Mouse (Mus musculus): ENCODE measurements around the gene Plekhn1.

Plekhn1 gene

DNA sequence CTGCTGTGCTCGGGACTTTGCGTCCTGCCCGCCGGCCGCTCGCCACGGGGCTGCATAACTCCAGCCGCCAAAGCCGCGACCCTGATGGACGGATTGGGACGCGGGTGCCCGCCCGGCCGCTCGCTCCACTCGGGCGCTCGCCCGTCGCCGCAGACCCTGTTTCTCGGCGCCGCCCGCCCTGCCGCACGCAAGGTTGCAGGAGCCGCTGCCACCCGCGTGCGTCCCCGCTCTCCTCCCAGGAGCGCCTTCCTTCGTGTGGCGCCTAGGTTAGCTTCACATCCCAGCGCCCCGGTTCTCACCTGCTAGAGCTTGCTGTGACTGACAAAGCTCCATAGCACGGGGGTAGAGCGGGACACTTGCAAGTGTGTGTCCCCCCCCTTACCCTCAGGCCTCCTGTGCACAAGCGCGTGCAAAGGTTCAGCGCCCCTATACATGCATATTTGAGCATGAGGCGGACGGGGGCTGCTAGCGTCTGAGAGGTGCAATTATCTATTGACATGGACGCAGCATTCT lies at the start of gene Plekhn1:
Gene Plekhn1 (minus strand): TSS at position 157 of the 513 bp plus-strand sequence.
- DNase-seq (ENCODE audit: low spot score in 2 of 2), result peak; percentile 51 to 72

DNA sequence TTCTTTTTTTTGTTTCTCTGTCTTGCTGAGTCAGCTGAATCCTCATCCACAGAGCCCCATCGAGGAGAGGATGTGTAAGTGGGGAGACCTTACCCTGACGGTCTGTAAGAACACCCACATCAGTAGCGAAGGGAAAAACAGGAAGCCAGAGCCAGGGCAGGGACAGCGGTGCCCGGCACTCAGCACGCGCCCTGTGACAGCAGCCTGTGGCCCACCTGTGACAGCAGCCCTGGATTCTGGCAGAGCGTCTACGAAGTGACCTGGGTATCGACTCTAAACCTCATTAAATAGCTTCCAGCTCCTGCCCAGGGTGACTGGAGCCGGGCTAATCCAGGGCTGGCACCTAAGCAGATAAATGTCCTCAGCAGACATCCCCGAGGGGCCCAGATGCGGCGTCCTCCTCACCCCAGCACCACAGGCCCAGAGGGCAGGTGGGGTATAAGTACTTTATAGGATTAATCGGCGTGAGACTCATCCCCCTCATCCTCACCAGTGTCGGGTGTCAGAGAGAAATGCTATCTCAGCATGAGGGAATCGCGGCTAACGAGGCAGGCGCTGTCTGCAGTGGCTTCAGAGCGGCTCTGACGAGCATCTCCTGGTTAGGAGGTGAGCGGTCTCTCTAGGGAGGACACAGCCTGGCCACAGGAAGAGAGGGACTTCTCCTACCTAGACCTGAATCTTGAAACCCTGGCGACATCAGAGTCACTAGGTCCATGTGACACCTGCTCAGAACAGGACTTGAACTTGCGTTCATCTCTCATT lies 20.6 kb upstream of the Plekhn1 start, which contains the start of gene Samd11:
Gene Samd11 (minus strand): TSS at position 580 of the 762 bp plus-strand sequence.
- DNase-seq (ENCODE audit: low spot score in 2 of 2), result no peak

DNA sequence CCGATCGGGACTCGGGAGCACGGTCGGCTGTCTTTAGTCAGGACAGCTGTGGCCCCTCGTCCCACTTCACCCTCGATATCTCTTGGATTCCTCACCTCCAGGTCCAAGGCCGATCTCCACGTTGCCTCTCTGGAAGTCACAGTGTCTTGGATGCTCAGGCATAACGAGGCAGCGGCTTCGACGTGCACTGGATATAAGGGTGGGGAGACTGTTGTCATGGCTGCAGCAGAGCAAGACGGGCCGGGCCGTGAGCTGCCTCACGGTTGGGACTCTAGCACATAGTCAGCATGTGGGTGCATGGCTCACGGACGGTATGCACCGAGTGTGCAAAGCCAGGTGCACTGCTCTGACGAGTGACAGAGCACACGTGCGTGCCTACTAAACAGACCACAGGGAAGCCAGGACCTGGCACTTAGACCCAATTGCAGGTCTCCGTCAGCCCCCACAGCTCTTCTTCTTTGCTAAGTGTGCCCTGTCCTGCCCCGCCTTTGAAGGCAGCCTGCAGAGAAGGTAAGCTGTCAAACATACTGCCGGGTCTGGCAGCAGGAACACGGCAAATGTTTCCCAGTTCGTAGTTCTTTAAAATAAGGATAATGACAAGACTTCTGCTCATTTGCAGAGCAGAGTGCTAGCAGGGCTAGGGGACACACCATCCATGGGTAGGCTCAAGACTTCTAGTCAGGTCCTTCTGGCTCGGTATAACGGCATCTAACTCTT lies 19.9 kb upstream of the Plekhn1 start:
- no peak for DNase-seq (ENCODE audit: low spot score in 2 of 2)

DNA sequence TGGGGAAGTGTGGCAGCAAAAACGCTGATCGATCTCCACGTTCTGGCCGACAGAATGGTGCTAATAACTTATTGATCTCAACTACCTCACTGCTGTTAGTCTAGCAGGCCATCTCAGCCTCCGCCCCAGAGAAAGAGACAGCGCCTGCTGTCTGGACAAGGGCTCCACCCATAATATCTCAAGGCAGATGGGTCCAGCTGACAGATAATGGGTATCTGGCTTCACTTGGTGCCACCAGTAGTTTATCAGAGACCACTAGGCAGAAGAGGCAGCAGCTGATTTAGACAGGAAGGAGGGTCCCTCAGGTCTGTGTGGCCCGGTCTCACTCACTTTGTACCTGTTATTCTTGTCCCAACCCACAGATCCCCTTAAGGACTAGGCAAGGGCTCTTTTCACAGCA lies 18.4 kb upstream of the Plekhn1 start:
- DNase-seq (ENCODE audit: low spot score in 2 of 2), result no peak

DNA sequence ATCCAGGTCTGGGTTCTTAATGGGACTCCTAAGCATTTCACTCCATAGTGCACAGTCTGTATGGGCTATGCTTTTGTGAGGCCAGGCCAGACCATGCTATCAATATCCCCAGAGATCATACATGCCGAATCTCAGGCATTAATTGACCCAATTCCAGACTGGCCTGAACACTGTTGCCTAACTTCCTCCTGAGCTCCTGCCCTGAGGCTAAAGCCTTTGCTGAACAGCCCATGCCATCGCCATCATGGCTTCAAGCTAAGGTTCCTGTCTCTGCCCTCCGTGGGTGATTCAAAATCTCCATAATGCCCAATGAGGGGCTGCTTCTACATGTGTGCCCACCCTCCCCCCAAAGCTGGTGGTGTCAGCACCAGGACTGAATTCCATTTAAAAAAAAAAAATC lies 18.0 kb upstream of the Plekhn1 start:
- no peak for DNase-seq (ENCODE audit: low spot score in 2 of 2)

DNA sequence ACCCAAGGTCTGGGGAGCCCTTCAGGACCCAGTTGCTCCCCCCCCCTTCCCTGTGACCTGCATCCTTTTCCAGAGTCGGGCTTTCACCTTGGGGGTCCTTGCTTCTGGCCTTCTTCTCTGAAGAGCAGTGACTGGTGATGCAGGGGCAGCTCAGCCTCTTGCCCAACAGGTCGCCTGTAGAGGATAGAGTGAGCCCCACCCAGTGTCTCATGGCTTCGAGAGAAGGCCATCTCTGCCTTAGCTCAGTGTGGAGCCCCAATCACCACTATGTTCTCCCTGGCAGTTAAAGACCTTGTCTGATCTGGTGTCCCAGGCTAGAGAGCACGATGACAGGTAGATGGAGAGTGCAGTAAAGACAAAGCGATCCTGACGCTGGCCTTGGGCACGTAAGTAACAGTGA lies 17.5 kb upstream of the Plekhn1 start:
- DNase-seq (ENCODE audit: low spot score in 2 of 2), result no peak

DNA sequence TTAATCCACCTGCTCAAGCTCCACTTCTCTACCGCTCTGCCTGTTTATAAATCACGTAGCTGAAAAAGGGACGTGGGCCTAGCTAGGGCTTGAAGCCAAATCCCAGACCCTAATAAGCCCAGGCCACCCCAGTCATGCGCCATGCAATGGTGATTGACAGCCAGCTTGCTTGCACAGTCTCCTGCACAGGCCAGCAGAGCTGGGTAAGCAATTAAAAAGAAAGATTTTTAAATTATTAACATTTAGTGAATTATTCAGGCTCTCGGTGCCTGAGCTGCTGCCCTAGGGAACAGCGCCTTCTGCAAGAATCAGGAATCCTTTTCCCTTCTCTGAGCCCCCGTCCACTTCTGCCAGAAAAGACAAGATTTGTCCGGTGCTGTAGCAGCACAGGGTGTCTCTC lies 16.4 kb upstream of the Plekhn1 start:
- no peak for DNase-seq (ENCODE audit: low spot score in 2 of 2)

DNA sequence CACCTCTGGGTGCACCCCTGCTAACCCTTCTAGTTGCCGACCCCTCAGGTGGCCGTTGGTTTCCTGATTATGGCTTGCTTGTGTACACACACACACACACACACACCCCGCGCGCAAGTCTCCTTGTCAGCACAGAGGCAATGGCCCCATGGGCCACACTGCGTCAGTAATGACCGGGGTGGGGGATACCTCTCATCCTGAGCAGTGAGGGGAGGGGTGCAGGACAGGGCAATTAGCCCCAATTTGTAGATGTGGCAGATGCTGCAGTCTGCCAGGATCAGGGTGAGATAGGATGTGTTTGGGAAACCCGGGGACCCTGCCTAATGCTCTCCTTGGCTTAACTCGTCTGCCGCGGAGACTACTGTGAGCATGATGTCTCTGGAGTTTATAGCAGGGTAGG lies 14.9 kb upstream of the Plekhn1 start:
- DNase-seq (ENCODE audit: low spot score in 2 of 2), result no peak

DNA sequence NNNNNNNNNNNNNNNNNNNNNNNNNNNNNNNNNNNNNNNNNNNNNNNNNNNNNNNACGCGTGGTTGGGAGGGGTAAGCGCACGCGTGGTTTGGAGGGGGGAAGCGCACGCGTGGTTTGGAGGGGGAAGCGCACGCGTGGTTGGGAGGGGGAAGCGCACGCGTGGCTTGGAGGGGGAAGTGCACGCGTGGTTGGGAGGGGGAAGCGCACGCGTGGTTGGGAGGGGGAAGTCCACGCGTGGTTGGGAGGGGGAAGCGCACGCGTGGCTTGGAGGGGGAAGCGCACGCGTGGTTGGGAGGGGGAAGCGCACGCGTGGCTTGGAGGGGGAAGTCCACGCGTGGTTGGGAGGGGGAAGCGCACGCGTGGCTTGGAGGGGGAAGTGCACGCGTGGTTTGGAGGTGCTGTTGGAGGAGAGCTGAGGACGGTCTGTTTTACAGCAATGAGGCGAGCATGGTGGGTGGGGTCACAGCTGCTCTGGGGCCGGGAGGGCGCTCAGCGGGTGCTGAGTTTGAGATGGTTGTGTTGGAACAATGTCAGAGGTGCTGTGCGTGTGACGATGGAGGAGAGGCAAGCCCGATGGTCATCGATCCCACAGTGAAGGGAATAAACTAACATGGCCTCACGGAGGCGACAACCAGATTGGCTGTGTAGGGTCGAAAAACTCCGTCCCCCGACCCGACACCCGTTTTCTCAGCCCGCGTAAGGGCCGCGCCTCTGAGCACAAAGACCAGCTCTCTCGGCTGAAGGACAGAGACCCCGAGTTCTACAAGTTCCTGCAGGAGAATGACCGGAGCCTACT lies 2.2 kb upstream of the Plekhn1 start:
- no peak for DNase-seq (ENCODE audit: low spot score in 2 of 2)

DNA sequence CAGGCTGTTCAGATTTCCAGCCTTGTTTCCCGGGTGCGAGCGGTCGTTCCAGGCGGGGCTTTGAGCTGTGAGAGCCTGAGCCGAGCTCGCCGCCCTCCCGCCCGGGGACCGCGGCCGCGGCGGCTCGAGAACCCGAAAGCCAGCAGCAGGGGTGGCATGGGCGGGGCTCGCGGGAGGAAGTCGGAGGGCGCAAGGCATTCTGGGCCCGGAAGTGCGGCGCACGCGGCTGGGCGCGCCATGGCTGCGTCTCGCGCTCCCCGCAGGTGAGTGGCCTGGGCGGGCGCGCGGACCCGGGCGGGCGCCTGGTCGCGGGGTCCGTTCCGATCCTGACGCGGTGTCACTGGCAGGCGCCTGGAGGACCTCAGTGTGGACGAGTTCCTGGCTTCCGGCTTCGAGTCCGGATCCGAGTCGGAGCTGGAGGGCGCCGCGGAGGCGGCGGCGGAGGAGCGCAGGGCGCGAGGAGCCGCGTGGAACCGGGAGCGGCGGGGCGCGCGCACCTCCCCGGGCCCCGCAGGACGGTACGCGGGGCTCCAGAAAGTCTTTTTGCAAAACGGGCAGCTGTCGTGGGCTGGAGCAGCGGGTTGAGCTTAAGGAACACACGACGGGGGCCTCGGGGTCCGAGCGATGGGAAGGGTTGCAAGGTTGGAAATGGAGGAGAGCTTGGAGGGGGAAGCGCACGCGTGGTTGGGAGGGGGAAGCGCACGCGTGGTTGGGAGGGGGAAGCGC lies 1.3 kb upstream of the Plekhn1 start, which contains the start of gene Noc2l:
Gene Noc2l (plus strand): TSS at position 203 of the 726 bp plus-strand sequence.
- DNase-seq (ENCODE audit: low spot score in 2 of 2), result peak; percentile 80 to 88

DNA sequence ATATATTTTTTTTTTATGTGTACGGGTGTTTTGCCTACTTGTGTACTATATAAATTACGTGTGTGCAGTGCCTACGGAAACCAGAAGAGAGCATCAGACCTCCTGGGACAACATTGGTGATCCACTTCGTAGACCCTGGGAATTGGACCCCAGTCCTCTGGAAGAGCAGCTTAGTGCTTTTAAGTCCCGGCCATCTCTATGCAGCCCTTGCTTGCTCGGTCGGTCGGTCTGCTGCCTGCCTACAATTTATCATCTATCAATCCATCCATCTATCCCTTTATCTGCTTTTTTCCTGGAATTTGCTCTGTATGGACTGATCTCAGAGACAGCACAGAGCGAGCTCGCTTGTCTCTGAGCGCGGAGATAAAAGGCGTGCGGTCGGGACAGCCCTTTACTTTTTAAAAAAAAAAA lies 708 bp upstream of the Plekhn1 start:
- DNase-seq (ENCODE audit: low spot score in 2 of 2), result no peak

DNA sequence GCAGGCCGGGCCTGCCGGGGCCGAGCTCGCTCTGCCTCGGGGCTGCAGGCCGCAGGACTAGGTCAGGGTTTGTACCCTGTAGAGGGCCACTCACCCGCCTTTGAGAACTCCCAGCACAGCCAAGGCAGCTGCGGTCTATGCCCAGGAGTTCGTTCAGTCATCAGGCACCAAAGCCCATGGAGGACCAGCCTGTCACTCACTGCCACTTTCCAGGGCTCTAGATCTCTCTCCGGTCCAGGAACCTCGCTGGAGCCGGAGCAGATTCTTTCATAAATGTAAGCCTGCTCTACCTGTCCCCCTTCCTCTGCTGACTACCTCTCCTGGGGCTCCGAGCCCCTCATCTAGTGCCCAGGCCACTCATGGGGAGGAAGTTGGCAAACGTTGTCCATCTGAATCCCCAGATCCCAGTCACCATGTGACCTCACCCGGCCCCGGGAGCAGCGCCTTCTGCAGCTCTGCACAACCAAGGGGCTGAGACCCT lies 596 bp downstream of the Plekhn1 start:
- no peak for DNase-seq (ENCODE audit: low spot score in 2 of 2)

DNA sequence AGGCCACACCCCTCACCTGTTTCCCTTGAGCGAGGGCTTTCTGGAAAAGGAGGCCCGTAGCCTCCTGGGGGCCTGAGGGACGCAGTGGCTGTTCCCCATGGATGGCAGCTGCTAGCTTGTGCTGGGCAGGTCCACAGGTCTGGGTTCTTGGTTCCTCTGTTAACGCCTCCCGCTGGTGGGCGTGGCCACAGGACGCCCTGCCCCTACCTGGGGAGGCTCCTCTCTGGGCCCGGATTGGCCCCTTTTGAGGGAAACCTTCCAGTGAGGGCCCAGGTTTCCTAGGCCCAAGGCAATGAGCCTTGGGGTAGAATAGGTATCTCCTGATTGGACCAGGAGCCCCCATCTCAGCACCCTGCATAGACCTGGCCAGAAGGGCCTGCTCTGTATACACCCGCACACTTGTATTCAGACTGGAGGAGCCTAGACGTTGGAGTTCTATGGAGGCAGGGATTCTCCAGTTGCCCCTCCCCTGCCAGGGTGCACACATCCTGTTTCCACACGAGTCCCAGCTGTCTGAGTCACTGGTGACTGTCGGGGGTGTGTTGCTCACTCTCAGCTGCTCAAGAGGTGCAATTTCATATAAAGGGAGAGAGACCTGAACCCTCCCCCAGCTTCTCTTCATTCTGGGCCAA lies 6.1 kb downstream of the Plekhn1 start:
- peak; percentile 70 to 76 for DNase-seq (ENCODE audit: low spot score in 2 of 2)

DNA sequence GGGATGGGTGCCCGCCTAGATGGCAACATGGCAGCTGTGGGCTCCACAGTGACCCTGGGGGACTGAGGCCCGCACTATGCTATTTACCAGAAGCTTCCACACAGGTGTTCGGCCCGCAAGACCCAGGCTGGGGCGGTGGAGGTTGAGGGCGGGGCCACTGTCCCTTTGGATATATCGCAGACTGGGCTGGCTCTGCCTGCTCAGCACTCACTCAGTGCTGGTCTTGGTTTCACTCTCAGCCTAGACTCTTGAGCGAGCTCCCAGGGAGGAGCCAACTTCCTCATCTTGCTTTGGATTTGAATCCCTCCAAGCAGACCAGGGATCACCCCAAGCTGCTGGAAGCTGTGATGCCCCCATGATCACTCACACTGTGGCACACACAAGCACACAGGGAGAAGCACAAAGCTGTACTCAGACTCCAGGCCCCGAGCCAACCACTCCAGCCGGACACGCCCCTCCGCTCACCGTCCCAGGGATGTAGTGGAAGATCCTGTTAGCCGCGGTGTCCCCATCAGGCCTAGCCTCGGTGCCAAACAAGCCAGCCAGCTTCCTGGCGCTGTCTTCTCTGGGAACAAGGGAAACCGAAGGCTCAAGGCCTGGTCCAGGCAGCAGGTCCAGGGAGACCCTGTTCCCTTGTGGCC lies 6.8 kb downstream of the Plekhn1 start:
- DNase-seq (ENCODE audit: low spot score in 2 of 2), result peak in 1 of 2 experiments; percentile 25

DNA sequence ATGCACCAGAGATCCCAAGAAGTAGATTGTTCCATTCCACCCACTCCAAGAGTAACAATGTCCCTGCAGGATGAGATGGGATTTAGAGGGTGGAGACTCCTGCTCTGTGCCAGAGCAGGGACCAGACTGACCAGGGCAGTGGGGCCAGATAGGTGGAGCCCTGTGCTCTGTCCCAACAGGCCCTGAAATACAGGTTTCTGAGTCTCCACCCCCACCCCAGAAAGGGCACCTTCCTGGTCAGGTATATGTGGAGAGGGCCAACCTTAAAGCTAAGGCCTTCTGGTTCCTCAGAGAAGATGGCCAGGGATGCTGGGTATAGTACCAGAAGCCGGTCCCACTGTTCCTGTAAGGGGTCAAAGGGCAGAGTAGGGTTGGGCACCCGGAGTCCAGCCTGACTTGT lies 10.4 kb downstream of the Plekhn1 start:
- DNase-seq (ENCODE audit: low spot score in 2 of 2), result peak; percentile 48 to 53

DNA sequence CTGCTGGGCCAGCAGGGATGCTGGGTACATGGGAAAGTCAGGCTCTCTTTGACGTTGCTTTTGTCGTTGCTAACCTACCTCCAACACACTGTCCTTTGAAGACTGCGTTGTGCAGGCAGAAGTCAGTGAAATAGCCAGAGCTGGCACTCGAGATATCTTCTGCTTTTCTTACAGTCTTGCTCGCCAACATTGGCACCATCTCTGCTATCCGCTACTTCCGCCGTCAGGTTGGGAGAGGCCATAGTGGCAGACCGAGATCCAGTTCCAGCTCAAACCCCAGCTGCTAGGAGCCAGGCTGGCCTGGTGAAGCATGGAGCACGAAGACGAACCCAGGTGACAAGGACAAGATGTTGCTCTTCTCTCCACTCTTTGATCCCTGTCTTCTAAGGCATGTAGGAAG lies 14.7 kb downstream of the Plekhn1 start:
- no peak for DNase-seq (ENCODE audit: low spot score in 2 of 2)

DNA sequence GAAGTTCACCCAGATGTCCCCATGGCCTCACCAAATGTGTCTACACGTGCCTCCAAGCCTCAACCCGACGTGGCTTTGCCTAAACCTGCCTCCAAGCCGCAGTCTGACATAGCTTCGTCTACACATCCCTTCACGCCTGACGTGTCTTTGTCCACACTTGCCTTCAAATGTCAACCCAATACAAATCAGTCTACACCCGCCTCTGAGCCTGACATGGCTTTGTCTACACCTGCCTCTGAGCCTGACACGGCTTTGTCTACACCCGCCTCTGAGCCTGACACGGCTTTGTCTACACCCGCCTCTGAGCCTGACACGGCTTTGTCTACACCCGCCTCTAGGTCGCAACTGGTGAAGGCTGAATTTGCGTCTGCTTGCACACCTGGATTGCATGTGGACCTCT lies 16.8 kb downstream of the Plekhn1 start:
- DNase-seq (ENCODE audit: low spot score in 2 of 2), result peak in 1 of 2 experiments; percentile 52

DNA sequence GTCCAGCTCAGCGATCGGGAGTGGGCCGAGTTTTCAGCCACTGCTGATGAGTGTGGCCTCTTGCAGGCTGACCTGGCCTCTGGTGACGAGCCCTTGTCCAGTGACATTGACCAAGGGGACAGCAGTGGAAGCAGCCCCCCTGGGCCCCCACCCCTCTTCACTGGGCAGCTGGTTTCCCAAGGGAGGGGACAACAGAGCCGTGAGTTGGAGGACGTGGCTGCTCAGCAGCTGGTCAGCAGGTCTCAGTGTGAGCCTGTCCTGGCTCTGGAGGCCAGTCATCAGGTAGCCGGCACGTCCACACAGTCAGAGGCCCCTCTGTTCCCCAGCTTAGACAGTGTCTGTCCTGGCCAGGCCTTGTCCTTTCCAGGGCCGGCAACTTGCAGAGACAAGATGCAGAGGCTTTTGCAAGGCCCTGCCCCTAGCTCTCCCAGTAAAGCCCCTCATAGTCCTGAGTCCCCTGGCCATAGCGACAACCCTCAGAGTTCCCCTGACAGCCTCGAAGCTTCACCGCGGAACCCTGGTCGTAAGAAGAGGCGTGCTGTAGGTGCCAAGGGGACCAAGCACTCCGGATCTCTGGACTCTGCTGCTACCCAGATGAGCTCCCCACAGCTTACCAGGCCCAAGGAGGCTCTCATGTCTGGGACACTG lies 17.5 kb downstream of the Plekhn1 start:
- DNase-seq (ENCODE audit: low spot score in 2 of 2), result no peak

DNA sequence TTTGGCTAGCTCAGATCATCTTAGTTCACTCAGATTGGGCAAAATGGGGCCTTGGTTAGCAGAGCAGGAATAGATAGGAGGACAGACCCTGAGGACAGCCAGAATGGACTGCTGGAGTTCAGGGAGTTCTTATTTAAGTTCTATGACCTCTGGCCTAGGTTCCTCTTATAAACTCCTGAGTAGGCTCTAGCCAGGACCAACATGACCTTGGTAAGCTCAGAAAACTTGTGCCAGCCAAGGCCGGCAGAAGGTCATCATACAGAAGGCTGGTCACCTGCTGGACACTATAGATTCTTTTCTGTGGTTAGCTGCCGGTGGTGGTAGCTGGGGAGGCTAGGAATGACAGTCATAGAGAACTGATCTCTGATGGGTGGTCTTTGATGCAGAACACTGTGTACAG lies 18.5 kb downstream of the Plekhn1 start:
- DNase-seq (ENCODE audit: low spot score in 2 of 2), result no peak

DNA sequence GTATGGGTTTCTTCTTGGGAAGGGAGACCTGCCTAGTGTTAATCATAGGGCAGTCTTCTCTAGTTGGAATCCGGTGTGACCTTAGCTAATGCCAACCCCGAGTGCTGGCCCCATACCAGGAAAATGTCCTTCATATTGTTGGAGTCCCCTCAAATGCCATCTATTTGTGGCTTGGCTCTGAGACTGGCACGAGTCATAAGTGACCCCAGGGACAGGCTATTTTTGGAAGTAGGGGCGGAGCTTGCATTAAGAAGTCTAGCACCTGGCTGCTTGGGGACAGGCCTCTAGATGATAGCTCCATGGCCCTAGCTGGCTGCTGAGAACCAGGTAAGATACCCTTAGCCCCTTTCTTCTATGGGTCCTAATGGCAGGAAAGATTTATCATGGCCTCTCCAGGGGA lies 19.0 kb downstream of the Plekhn1 start, which contains the start of gene Perm1:
Gene Perm1 (plus strand): TSS at position 220 of the 400 bp plus-strand sequence.
- DNase-seq (ENCODE audit: low spot score in 2 of 2), result no peak
